Mouse (Mus musculus) neural tube, embryonic 13.5 days (tissue): ENCODE measurements around the gene Natd1. TPM values are rescaled to one million over a fixed set of nuclear protein-coding genes. Genes with fewer than 3 reads are reported as not detected.
A peak's percentile ranks its signal among the peaks of the same experiment; 100 is the strongest.
"Not testable (repeated sequence)": the region's sequence is repeated elsewhere in the genome, so short reads cannot be mapped to it uniquely, and the experiment has no call there.

Experiments used
- ATAC-seq: fragments of 200-750 bp; cut with Nextera tagmentation; 2 replicates; pipeline ENCODE4 v1.8.0; 2017; ENCODE audit warnings: low read depth, mild to moderate bottlenecking, moderate TSS enrichment, moderate library complexity
- H3K27ac ChIP-seq: fragments of 300-500 bp; sonication (generic); replicated peaks from 2 replicates; pipeline ENCODE4 v1.5.1; 2015; ENCODE audit warnings: moderate library complexity, mild to moderate bottlenecking, inconsistent platforms
- H3K27me3 ChIP-seq: fragments of 300-500 bp; sonication (generic); 2 replicates; pipeline ENCODE4 v1.6.1; 2015; ENCODE audit warnings: mild to moderate bottlenecking, inconsistent platforms
- H3K36me3 ChIP-seq: fragments of 300-500 bp; sonication (generic); 2 replicates; pipeline ENCODE4 v1.6.1; 2015; ENCODE audit warnings: mild to moderate bottlenecking, inconsistent platforms
- H3K4me1 ChIP-seq: fragments of 300-500 bp; sonication (generic); replicated peaks from 2 replicates; pipeline ENCODE4 v1.6.1; 2015; ENCODE audit warnings: inconsistent platforms
- H3K4me2 ChIP-seq: fragments of 300-500 bp; sonication (generic); 2 replicates; pipeline ENCODE4 v1.6.1; 2015; ENCODE audit warnings: inconsistent platforms, mild to moderate bottlenecking, moderate library complexity
- H3K4me3 ChIP-seq: fragments of 300-500 bp; sonication (generic); 2 replicates; pipeline ENCODE4 v1.5.1; 2015; ENCODE audit warnings: mild to moderate bottlenecking, inconsistent platforms
- H3K9ac ChIP-seq: fragments of 300-500 bp; sonication (generic); 2 replicates; pipeline ENCODE4 v1.6.1; 2015; ENCODE audit warnings: moderate library complexity, mild to moderate bottlenecking, inconsistent platforms
- H3K9me3 ChIP-seq: fragments of 300-500 bp; sonication (generic); 2 replicates; pipeline ENCODE4 v1.6.1; 2016; ENCODE audit warnings: inconsistent platforms
- WGBS: fragments of 180-500 bp; shearing (Covaris S2); methylation state at CpG from one replicate; pipeline ENCODE4 v1.1.7; 2015; 5-methylcytosine and 5-hydroxymethylcytosine counted together
- polyA plus RNA-seq: library from polyadenylated mRNA; unstranded; fragments of >200 nt; fragmentation: Nextera tagmentation; extraction: Ambion mirVana; gene quantifications from 2 replicates; pipeline ENCODE4 v1.2.1, GENCODE M21; 2015

Gene Natd1
- polyA plus RNA-seq, 1 experiment from 2014 or later: 30.0 TPM

DNA sequence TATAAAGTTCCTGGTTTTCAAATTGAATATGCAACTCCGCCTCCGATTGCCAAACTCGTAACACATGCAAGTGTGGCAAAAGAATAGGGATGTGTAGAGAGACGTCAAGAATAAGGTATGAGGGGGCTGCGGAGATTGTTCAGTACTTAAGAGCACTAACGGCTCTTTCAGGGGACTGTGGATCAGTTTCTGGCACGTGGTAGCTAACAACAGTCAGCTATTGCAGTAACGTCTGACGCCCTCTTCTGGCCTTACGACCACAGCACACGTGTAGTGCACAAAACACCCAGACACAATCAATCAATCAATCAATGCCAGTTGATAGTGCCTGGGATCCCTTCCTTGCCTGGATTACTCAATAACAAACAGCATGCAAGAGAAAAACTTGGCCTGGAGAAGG lies 35.1 kb downstream of the Natd1 start:
- ATAC-seq: peak; percentile 10; the same call in 1 of the 2 replicates
- no peaks in the 10 kb centered on the region for H3K36me3 ChIP-seq
- no peaks in the 10 kb centered on the region for H3K27me3 ChIP-seq
- peak overlapping the region; percentile 90 for H3K9ac ChIP-seq
- peak overlapping the region; percentile 96 for H3K4me3 ChIP-seq
- H3K4me2 ChIP-seq: peak overlapping the region; percentile 83
- H3K27ac ChIP-seq: peak overlapping the region; percentile 92
- peaks cover 48% of the 10 kb centered on the region for H3K4me1 ChIP-seq
- WGBS: 2% methylated on average over 11 of the region's 11 CpGs
- no peaks in the 10 kb centered on the region for H3K9me3 ChIP-seq

DNA sequence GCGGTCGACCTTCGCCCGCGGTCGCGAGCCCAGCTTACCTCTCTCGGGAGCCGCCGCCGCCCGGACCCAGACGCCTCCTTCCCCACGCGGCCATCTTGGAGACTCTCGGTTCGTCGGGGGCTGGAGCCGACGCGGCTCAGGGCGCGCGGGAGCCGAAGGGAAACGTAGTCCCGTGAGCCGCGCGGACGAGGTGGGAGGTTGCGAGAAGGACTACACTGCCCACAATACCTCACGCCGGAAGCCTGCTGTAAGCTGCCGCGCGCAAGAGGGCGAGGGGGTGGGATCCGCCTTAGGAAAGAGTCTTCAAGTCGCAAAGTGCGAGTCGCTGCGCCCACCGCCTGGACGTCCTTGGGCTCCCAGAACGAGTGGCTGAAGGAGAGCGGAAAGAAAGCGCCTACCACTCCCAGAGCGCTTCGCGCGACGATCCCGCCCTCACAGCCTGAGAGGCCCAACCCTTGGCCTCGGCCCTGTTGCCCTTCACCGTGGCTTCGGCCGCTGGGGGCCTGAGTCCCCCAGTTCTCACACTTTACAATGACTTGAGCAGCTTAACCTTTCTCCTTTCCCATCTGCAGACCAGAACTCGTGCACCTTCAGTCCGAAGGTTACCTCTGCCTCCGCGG lies 35.8 kb downstream of the Natd1 start, which contains the start of gene Tmem11:
Gene Tmem11, minus strand, starts transcription at position 598 of the 620 bp plus-strand sequence.
- Histone ChIP-seq H3K4me1 (peaks cover 53% of the 10 kb centered on the region), H3K4me3 (peak within 1 kb of the TSS; percentile 96), H3K27me3 (no peaks in the 10 kb centered on the region), H3K36me3 (no peaks in the 10 kb centered on the region), H3K4me2 (peak within 1 kb of the TSS; percentile 83), H3K9me3 (no peaks in the 10 kb centered on the region), H3K9ac (peak within 1 kb of the TSS; percentile 90), H3K27ac (peak within 1 kb of the TSS; percentile 92)
- peak; percentile 100 for ATAC-seq
- WGBS: under 1% methylated on average over 62 of the region's 62 CpGs

DNA sequence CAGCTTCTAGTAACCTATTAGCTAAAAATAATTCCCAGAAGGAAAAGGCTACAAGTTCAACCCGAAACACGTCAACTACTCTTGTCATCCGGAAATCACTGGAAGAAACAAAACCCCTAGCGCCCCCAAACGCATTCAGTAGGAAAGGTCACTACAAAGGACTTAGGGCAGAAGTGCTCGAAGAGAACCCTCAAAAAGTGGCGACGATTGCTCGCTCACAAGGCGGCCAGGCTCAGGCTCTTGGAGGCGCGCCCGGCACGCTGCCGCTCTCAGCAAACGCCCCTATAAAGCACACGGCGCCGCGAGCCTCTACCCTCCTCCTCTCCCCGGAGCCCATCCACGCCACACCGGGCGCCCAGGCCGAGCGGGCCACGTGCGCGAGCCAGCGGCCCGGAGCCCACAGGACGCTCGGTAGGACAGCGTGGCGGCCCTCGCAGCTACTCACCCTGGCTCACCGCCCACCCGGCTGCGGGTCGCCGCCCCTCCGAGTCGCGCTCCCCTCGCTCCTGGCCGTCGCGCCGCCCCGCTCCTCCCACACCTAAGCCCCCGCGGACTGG lies 36.4 kb downstream of the Natd1 start:
- peaks cover 53% of the 10 kb centered on the region for H3K4me1 ChIP-seq
- H3K27me3 ChIP-seq: no peaks in the 10 kb centered on the region
- no peaks in the 10 kb centered on the region for H3K9me3 ChIP-seq
- under 1% methylated on average over 51 of the region's 52 CpGs for WGBS
- H3K36me3 ChIP-seq: no peaks in the 10 kb centered on the region
- H3K4me3 ChIP-seq: peak overlapping the region; percentile 96
- peak overlapping the region; percentile 83 for H3K4me2 ChIP-seq
- peak; percentile 76 for ATAC-seq
- H3K9ac ChIP-seq: peak overlapping the region; percentile 90
- peak overlapping the region; percentile 92 for H3K27ac ChIP-seq

DNA sequence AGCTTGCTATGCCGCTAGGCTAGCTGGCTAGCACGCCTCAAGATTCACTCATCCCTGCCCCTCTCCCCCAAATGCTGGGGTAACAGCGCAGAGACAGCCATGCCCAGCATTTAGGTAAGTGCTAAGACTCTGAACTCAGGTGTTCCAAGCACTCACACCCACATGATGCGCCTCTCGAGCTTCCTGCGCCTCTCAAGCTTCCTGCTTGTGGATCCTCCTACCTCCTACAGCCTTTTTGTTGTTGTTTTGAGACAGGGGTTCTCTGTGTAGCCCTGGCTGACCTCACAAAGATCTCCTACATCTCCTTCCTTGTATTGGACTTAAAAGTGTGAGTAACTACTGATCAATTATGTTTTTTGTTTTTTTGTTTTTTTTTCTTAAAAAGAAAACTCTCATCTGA lies 41.4 kb downstream of the Natd1 start:
- Histone ChIP-seq H3K27me3 (no peaks in the 10 kb centered on the region), H3K27ac (no peak overlapping the region), H3K4me3 (no peak overlapping the region), H3K36me3 (0 out of 2 replicates have a peak, but pooled peaks cover 5% of the 10 kb centered on the region), H3K9ac (no peak overlapping the region), H3K4me1 (peaks cover 49% of the 10 kb centered on the region), H3K4me2 (no peak overlapping the region), H3K9me3 (no peaks in the 10 kb centered on the region)
- ATAC-seq: no peak
- 84% methylated on average over 6 of the region's 6 CpGs for WGBS

DNA sequence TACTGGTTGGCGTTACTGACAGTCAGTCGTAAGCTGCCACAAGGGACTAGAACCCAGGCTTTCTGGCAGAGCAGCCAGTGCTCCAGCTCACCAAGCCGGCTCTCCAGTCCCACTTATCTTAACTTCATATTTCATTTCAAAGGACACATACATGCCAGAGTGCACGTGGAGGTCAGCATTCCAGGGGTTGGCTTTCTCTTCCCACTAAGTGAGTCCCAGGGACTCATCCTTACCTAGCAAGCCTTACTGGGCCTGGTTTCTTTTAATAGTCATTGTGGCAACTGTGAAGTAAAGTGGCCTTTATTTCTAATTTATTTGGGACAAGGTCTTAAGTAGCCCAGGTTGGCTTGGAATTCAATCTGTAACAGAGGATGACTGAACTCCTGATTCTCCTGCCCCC lies 43.1 kb downstream of the Natd1 start:
- H3K36me3 ChIP-seq: 0 out of 2 replicates have a peak, but pooled peaks cover 5% of the 10 kb centered on the region
- H3K4me1 ChIP-seq: peaks cover 49% of the 10 kb centered on the region
- WGBS: 81% methylated on average over 4 of the region's 4 CpGs
- no peaks in the 10 kb centered on the region for H3K9me3 ChIP-seq
- H3K27ac ChIP-seq: no peak overlapping the region
- H3K4me3 ChIP-seq: no peak overlapping the region
- no peak overlapping the region for H3K9ac ChIP-seq
- no peaks in the 10 kb centered on the region for H3K27me3 ChIP-seq
- ATAC-seq: no peak
- no peak overlapping the region for H3K4me2 ChIP-seq

DNA sequence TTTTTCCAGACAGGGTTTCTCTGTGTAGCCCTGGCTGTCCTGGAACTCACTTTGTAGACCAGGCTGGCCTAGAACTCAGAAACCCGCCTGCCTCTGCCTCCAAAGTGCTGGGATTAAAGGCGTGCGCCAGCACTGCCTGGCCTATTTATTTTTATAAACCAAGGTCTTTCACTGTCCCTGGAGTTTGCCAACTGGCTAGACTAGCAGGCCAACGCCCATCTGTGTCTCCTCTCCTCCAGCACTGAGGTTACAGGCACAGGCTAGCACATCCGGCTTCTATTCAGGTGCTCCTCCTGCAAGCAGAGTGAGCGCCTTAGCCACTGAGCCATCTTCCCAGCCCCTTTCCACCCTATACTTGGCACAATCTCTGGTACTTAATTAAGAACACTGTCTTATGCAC lies 45.1 kb downstream of the Natd1 start:
- peaks cover 12% of the 10 kb centered on the region for H3K36me3 ChIP-seq
- ATAC-seq, H3K27ac ChIP-seq, H3K4me2 ChIP-seq, H3K9me3 ChIP-seq, H3K27me3 ChIP-seq, H3K4me3 ChIP-seq, H3K9ac ChIP-seq: not testable (repeated sequence)
- 98% methylated on average over 6 of the region's 6 CpGs for WGBS
- peaks cover 32% of the 10 kb centered on the region for H3K4me1 ChIP-seq

DNA sequence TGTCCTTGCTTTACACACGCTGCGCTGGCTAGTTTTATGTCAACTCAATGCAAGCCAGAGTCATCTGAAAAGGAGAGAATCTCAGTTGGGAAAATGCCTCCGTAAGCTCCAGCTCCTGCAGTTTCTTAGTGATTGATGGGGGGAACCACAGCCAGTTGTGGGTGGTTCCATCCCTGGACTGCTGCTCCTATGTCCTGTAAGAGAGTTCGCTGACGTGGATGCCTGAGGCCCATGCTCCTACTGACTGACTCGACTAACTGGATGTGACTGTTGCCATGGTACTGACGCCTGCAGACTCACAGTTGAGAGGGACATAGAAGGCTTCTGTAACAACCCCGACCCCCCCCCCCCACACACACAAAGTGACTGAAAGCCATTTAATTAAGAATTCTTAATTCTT lies 46.6 kb downstream of the Natd1 start:
- Histone ChIP-seq H3K9ac (no peak overlapping the region), H3K9me3 (no peaks in the 10 kb centered on the region), H3K4me1 (peaks cover 39% of the 10 kb centered on the region), H3K27me3 (no peaks in the 10 kb centered on the region), H3K4me3 (no peak overlapping the region), H3K36me3 (peaks cover 28% of the 10 kb centered on the region), H3K4me2 (no peak overlapping the region), H3K27ac (no peak overlapping the region)
- WGBS: 47% methylated on average over 8 of the region's 8 CpGs
- ATAC-seq: no peak

DNA sequence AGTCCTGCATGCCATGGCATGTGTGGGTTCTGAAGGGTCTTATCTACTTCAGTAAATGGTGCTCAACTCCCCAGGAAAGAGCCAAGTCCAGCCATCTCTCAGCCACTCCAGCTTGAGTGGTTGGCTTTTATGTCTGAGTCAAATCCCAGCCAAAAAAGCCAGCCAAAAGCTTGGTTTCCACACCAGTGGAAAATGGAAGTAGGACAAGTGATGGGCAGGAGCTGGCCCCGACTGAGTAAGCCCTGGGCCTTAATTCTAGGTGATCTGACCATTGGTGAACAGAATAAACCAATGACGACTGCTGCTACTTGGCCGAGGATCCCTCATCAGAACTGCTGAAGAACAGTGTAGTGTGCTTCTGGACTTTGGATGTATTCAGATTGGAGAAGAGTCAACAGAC lies 47.1 kb downstream of the Natd1 start:
- H3K27ac ChIP-seq: no peak overlapping the region
- H3K36me3 ChIP-seq: peaks cover 28% of the 10 kb centered on the region
- no peak overlapping the region for H3K9ac ChIP-seq
- no peak overlapping the region for H3K4me2 ChIP-seq
- no peaks in the 10 kb centered on the region for H3K9me3 ChIP-seq
- 93% methylated on average over 3 of the region's 3 CpGs for WGBS
- H3K4me1 ChIP-seq: peaks cover 40% of the 10 kb centered on the region
- no peak overlapping the region for H3K4me3 ChIP-seq
- H3K27me3 ChIP-seq: no peaks in the 10 kb centered on the region
- no peak for ATAC-seq

DNA sequence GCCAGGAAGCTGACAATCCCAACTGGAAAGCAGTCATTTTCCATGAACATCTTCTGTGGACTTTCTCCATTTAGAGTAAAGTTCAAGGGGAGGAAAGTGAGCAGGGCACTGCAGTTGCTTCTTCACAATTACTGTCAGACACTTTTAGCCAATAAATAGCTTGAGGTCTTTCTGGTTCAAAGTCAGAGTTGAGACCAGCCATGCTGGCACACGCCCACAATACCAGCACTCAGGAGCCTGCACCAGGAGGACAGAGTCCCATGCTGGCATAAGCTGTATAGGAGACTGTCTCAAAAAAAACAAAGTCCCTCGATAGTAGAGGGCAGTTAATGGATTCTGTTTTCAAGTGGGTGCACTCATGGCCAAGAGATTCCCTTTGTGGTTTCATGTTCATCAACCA lies 48.5 kb downstream of the Natd1 start:
- no peaks in the 10 kb centered on the region for H3K27me3 ChIP-seq
- H3K36me3 ChIP-seq: peaks cover 41% of the 10 kb centered on the region
- WGBS: 61% methylated on average over 2 of the region's 2 CpGs
- H3K9ac ChIP-seq: no peak overlapping the region
- peaks cover 36% of the 10 kb centered on the region for H3K4me1 ChIP-seq
- no peak overlapping the region for H3K27ac ChIP-seq
- H3K4me3 ChIP-seq: no peak overlapping the region
- no peak overlapping the region for H3K4me2 ChIP-seq
- no peak for ATAC-seq
- no peaks in the 10 kb centered on the region for H3K9me3 ChIP-seq

DNA sequence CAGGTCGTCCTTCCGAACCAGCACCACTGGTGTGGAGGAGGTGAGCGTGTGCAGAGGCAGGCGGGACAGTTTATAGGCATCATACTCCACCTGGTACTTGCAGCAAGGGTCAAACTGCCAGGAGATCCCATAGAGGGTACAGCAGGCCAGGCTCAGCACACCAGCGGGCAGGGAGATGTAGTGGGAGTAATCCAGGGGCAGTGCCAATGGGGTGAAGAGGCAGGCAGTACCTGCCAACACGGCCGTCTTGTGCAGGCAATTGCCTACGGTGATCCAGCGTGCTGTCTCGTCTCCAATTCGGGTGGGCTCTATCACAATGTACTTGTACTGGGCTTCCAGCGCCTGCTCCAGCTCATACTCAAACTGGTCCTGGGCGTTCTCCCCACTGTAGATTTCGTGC lies 49.6 kb downstream of the Natd1 start:
- ATAC-seq: no peak
- Histone ChIP-seq H3K9me3 (no peaks in the 10 kb centered on the region), H3K9ac (no peak overlapping the region)

DNA sequence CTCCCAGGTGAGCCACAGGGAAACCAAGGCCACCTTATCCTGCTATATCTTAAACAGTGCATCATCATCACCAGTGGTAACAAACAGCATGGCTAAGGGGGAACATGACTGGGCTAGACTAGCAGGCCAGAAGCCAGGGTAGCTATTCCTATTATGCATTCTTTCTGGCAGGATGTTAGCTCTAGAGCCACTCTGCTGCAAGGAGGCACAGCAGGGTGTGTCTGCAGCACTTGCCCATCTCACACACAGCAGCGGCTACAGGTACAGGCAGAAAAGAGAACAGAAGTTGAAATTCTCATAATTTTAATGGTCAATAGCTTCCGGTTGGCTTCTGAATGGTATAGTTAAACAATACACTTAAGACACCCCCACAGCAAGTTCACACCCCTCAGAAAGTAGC lies 50.4 kb downstream of the Natd1 start:
- 93% methylated on average over 2 of the region's 2 CpGs for WGBS
- H3K9ac ChIP-seq: no peak overlapping the region
- H3K27ac ChIP-seq: no peak overlapping the region
- H3K4me3 ChIP-seq: no peak overlapping the region
- no peak for ATAC-seq
- H3K9me3 ChIP-seq: no peaks in the 10 kb centered on the region
- no peak overlapping the region for H3K4me2 ChIP-seq
- H3K36me3 ChIP-seq: peaks cover 50% of the 10 kb centered on the region
- H3K4me1 ChIP-seq: peaks cover 36% of the 10 kb centered on the region
- no peaks in the 10 kb centered on the region for H3K27me3 ChIP-seq

More for the DNA sequence above, 49.6 kb downstream of the Natd1 start:
- H3K27me3 ChIP-seq: no peaks in the 10 kb centered on the region
- H3K4me3 ChIP-seq: no peak overlapping the region
- H3K36me3 ChIP-seq: peaks cover 46% of the 10 kb centered on the region
- no peak overlapping the region for H3K4me2 ChIP-seq
- peaks cover 36% of the 10 kb centered on the region for H3K4me1 ChIP-seq
- no peak overlapping the region for H3K27ac ChIP-seq
- 90% methylated on average over 14 of the region's 14 CpGs for WGBS

DNA sequence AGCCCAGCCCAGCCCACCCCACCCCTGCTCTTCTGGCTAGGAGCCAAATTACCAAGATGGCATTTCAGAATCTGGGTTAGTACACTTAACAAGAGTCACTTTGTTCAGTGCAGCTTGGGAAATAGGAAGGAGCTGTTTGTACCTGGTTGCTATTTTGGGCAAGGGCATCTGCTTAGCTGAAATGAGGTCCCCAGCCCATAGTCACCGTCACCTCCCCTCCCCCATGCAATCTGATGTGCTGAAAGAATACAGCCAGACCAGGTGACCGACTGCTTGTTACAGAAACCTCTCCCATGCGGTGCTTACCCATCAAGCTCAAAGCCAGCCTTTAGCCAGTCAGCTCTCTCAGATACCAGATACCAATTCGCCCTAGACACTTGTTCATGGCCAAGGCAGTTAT lies 51.4 kb downstream of the Natd1 start:
- H3K9ac ChIP-seq: no peak overlapping the region
- H3K27ac ChIP-seq: no peak overlapping the region
- peaks cover 59% of the 10 kb centered on the region for H3K36me3 ChIP-seq
- ATAC-seq: no peak
- WGBS: 82% methylated on average over 4 of the region's 4 CpGs
- H3K27me3 ChIP-seq: no peaks in the 10 kb centered on the region
- H3K9me3 ChIP-seq: no peaks in the 10 kb centered on the region
- H3K4me3 ChIP-seq: no peak overlapping the region
- no peak overlapping the region for H3K4me2 ChIP-seq
- peaks cover 32% of the 10 kb centered on the region for H3K4me1 ChIP-seq

DNA sequence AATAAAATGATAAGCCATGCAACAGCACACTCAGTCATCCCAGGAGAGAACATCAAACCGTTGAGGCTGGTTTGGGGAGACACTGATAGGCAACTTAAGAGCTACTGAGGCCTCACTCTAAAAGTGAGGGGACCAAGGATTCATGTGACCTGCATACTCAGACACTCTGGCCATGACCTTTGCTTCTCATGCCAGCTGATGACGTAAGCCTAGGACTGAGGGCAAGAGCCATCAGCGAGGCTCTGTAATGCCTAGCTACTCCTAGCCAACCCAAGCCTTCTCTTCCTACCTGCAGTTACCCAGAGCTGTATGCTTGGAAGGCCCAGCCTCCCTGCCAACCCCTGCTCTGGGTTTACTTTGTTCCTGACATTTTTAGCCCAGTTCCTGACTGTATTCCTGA lies 52.6 kb downstream of the Natd1 start:
- H3K9ac ChIP-seq: no peak overlapping the region
- no peak for ATAC-seq
- peaks cover 71% of the 10 kb centered on the region for H3K36me3 ChIP-seq
- 89% methylated on average over 3 of the region's 3 CpGs for WGBS
- H3K27me3 ChIP-seq: no peaks in the 10 kb centered on the region
- no peak overlapping the region for H3K27ac ChIP-seq
- H3K9me3 ChIP-seq: no peaks in the 10 kb centered on the region
- H3K4me2 ChIP-seq: no peak overlapping the region
- H3K4me1 ChIP-seq: peaks cover 21% of the 10 kb centered on the region
- H3K4me3 ChIP-seq: no peak overlapping the region
